Mouse (Mus musculus): ENCODE data around the gene Kcnk13. TPM values are rescaled to one million over a fixed set of nuclear protein-coding genes. Genes with fewer than 3 reads are reported as not detected.
A peak's percentile ranks its signal among the peaks of the same experiment; 100 is the strongest.

The Kcnk13 gene
- total RNA-seq (2021): under 1 TPM in 1 of 2 experiments, not detected in 1; 0.07 TPM
- long read RNA-seq, experiment 1: 0 reads
- long read RNA-seq, experiment 2: 0 reads

DNA sequence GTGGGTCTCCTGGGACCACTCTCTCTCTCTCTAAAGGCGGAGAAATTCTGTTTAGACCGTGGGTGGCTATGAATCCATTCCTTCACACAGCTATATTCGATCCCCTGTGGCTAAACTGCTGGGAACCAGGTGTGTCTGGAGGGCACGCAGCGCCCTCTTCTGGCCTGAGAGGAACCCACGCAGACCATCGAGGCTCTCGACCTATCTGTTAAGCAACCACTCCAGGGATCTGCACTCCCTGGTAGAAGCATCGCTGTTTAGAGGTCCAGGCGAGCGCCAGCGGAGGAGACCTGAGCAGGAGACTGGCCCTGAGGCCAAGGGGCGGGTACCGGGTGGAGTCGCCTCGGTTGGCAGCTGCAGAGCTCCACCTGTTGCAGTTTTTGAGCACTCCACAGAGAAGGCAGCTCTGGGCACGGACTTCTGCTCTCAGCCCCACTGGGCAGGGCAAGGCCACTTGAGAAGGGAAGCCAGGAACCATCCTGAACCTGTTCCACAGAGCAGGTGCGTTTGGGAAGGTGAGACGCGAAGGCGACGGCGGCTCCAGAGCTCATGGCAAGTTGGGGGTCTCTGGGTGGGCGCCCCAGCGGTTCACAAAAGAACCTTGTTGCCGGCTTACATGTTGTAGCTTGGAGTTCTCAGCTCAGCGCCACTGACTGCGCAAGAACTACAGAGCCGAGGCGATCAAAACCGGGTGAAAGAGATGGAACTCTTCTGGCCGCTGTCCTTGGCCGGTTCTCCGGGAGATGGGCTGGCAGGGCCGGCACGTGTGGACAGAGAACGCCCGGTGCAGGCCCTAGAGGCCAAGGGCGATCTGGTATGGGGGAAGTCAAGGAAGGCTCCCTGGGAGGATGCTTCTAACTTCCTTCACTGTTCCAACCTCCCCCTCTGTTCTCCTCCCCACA, at the start of gene Kcnk13:
Gene Kcnk13 (plus strand): TSS at position 199 of the 902 bp plus-strand sequence.
- DNase-seq (ENCODE audit: low spot score): peak; percentile 43

DNA sequence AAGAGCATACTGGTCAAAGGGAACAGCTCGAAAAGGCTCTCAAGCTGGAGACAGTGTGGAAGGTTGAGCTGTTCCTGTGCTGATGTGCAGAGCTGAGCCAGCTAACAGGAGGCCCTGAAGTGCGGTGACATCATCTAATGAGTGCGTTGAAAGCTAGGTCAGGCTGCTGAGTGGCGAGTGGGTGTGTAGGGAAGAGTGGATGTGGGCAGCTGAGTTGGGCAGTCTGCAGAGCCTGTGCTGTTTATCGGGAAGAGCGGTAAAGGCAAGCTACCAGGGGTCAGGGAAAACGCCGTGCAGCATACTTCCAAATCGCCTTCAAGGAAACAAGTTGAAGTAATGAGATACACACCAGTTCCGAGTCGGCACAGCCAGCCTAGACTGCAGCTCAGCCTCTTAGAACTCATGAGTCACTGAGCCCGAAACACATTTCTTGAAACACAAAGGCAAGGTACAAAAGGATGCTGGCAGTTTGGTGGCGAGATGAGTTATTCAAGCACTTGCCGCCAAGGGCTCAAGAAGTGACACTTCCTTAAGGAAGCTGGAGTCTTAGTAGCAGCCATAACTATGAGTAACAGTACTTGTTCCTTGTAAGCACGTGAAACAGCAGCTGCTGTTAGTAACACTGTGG, 46.4 kb upstream of the Kcnk13 start:
- DNase-seq (ENCODE audit: low spot score): no peak

DNA sequence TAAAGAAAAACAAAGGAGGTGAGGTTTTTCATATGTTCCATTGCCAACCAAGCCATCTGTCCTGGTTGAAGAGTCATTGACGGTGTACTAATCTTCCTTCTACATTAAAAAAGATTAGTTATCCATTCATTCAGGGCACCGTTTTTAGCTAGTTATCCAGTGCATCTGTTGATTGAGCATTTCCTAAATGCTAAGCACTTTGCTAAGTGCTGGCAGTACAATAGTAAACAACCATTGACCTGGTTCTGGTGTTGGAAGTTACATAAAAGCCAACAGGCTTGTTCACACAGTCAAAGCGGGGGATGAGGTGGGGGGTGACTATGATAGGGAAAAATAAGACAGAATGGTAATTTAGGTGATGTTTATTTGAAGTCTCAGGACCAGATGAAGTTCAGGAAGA, 44.7 kb upstream of the Kcnk13 start:
- no peak for DNase-seq (ENCODE audit: low spot score)

DNA sequence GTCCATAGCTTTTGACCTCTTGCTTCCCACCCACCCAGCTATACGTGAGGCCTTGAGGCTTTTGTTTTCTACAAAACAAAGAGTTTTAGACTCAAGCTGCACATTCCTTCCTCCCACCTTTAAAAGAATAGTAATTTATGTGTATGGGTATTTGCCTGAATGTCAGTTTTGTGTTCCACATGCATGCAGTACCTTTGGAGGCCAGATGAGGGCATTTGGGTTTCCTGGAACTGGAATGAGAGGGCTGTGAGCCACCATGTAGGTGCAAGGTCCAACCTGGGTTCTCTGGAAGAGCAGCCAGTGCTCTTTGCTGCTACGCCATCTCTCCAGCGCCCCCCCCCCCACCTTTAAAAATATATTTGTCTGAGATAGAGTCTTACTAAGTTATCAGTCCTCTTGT, 43.3 kb upstream of the Kcnk13 start:
- no peak for DNase-seq (ENCODE audit: low spot score)

DNA sequence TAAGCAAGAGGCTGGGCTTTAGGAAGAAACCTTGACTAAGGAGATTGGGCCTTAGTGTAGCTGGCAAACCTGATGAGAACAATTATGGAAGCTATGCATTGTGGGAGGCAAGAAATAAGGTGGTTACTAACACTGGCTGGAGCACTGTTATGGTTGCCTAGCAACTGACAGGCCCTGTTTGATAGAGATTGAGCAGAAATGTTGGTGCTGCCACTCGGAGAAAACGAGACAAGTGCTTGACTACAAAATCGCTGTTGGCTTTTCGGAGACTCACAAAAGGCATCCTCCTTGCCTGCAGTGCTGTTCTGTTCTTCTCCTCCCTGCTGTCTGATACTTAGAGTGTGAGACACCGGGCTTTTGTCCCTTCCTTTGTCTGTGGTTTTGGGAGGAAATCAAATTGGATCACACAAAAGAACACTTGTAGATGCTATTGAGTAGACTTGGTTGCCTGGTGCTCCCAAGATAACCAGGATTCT, 41.1 kb upstream of the Kcnk13 start:
- no peak for DNase-seq (ENCODE audit: low spot score)

DNA sequence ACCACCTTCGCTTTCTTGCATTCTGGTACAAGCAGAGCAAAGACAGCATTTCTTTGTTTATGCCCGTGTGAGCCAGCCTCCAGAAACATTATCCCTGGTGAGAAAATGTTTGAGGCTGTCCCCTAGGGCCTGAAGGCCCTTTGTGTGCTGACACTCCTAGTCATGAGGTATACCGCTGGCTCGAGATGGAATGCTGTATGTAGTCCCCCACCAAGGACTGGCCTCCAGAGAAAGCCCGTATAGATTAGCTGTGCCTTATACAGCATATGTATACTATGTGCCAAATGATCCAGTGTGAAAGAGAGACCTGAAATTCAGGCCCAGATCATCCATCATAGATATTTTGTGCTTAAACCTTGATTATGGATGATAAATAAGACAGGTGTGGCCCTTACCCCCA, 40.6 kb upstream of the Kcnk13 start:
- no peak for DNase-seq (ENCODE audit: low spot score)

DNA sequence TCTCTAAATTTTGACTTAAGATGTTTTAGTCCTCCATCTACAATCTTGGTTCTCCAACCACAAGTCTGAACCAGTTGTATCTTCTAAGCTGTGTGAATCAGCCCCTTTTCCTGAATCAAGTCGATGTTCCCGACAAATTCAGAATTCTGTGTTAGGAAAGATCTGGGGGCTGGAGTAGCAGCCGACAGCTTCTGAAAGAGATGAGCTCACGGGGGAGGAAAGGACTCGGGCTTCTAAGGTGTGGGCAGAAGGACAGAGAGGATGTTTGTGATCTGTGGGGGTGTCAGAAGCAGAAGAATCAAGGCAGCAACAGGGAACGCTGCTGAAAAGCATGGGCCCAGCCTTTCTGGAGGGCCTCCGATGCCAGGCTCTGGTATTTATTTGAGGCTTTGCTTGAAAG, 36.0 kb upstream of the Kcnk13 start:
- no peak for DNase-seq (ENCODE audit: low spot score)

DNA sequence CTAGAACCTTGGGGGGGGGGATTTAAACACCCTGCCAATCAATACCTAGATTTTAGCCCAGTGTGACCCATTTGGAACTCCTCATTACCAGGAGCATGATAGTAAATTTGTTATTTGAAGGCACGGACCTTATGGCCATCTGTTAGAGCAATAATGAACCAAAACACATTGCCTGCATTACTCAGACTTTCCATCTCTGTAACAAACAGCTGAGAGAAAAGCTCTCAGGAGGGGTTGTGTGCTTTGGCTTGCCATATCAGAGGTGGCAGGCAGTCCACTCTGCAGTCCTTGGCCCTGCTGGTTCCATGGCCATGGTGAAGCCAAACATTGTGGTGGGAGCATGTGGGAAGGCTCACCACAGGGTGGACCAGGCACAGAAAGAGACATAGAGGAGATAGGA, 35.1 kb upstream of the Kcnk13 start:
- DNase-seq (ENCODE audit: low spot score): no peak

DNA sequence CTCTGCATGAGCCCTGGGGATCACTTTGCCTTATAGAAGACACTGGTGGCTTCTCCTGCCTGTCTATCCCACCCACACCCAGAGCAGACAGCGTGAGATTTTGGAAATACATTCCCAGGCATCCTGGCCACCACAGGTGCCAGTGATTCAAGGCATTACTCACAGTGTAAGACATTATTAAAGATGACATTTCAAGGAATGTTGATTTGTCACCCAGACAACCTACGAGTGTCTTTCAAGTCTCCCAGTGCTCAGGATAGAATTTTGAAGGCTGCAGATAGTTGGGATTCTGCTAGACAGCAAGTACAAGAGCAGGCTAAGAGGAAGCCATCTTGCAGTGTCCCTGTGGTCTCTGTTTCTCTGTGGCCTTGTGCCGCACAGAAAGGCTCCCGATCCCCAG, 32.1 kb upstream of the Kcnk13 start:
- no peak for DNase-seq (ENCODE audit: low spot score)

DNA sequence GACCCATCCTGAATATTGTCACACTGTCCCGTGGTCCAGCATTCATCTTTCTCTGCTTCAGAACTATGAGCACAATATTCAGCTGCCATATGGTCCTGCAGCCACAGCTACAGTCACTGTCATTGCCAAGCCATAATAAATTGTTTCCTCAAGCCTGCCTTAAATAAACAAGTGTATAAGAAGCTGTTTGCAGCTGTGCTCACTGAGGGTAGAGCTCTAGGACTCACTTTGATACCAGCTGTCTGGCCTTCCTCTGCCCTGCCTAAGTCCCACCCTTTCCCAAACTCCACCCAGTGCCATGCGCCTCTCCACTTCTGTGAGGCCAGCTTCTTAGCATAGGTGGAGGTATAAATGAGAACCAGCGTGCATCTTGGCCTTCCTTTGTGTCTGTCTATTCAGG, 30.7 kb upstream of the Kcnk13 start:
- no peak for DNase-seq (ENCODE audit: low spot score)

DNA sequence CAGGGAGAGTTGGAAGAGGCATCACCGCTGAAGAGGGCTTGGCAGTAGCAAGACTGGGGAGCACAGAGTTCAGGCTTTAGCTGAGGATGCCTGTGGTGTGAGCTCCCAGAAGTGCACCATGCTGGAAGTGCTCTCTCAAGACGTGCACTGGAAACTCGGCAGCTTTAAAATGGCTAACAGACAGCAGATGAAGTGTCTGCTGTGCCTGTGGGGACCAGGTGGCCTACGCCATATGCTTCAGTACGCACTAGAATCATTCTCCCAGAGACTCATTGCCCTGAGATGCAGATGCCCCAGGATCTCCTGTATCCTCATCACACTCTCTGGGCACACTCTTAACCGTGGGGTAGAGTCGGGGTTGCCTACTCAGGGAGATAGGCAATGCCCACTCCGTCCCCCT, 28.9 kb upstream of the Kcnk13 start:
- DNase-seq (ENCODE audit: low spot score): no peak

DNA sequence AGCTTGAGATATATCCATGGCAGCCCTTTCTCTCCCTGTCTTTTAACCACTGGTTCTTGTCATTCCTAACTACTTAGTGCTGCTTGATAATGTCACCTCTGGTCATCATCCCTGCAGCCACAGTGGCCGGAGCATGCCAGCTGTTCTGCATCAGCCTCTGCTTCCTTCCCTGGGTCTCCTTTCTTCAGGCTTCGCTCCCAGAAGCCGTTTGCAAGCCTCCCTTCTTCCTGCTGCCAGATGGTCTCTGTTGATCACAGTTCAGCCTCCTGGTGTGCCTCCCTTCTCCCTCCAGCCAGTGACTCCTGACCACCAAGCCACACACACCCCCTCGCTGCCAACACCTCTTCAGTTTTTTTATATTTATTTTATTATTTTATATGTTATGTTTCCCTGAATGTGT, 25.8 kb upstream of the Kcnk13 start:
- DNase-seq (ENCODE audit: low spot score): no peak

DNA sequence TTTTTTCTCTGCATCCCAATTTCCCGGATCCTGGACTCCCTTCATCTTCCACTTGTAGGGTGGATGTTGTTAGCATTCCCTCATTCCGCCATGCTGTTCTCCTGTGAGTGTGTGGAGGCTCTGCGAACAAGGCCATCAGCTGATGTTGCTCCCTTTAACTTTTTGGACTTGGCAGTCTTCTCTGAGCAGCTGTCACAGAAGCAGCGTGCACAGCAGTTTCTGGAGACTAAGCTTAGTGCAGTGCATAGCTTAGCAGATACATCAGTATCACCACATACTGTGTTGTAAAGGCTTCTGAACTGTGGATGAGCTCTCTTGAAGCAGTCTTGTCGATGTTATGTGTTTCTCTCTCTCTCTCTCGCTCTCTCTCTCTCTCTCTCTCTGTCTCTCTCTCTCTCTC, 25.1 kb upstream of the Kcnk13 start:
- DNase-seq (ENCODE audit: low spot score): no peak

DNA sequence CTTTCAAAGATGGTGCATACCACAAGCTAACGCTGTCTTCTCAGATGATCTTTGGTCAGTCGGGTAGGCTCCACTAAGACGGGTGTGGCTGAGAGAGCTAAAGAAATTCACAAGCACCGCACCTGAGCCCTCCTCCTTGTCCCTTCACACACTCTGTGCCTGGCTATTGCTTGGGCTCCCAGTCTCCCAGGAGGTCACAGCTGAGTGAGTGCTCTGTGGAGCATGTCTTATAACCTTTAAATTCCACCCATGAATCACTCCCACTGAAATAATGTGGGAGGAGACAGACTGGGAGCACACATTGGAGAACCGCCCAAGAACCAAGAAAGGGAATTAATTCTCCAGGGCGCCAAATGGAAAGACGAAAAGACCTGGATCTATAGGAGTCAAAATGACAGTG, 23.6 kb upstream of the Kcnk13 start:
- DNase-seq (ENCODE audit: low spot score): no peak

DNA sequence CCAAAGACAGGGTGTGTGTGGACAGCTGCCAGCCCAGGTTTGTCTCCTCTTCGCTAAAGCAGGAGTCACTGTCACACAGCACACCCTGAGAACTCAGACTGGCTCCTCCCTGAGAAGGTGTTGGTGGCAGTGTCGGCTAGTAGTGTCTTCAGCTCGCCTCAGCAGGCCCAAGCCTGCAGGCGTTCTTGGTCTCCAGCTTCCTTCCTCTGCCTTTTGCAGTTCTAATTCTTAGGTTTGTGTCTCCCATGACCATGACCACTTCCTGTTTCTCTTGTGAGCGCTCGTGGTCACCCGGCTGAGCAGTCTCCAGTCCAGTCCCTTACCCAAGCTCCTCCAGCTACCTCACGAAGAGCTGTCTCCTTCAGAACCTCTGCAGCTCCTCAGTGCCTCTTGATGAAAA, 21.9 kb upstream of the Kcnk13 start:
- no peak for DNase-seq (ENCODE audit: low spot score)

DNA sequence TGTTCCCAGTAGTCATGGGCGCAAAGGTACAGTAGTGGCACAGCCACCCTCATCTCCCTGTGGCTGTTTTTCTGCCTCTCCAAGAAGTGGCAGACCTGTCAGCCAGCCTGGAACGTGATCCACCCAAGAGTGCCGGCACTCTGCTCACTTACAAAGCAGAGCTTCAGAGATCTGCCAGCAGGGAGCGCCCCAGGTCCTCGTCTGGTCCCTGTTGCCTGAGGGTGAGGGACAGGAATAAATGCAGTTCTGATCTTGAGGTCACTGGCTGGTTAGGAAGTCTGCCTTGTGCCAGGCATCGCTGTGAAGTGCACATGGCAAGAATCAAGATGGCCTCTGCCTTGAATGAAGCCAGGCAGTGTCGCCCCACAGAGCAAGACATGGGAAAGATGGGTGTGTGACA, 11.4 kb upstream of the Kcnk13 start:
- peak; percentile 60 for DNase-seq (ENCODE audit: low spot score)

DNA sequence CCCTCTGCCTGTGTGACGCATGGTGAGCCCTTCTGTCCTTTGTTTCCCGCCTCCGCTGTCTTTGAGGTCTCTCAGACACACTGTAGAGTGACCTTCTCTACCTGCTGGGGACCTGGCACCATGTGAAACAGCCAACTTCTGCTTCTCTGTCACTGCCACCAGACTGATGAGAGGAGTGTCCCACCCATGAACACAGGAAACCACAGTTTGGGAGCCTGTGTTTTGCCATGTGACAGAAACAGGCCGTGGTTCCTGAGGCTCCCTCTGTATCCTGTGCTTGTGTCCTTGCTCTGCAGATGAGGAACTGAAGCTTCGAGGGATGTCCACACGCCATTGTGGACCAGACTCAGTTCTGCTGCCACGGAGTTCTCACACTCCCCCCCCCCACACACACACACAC, 7.9 kb upstream of the Kcnk13 start:
- no peak for DNase-seq (ENCODE audit: low spot score)

DNA sequence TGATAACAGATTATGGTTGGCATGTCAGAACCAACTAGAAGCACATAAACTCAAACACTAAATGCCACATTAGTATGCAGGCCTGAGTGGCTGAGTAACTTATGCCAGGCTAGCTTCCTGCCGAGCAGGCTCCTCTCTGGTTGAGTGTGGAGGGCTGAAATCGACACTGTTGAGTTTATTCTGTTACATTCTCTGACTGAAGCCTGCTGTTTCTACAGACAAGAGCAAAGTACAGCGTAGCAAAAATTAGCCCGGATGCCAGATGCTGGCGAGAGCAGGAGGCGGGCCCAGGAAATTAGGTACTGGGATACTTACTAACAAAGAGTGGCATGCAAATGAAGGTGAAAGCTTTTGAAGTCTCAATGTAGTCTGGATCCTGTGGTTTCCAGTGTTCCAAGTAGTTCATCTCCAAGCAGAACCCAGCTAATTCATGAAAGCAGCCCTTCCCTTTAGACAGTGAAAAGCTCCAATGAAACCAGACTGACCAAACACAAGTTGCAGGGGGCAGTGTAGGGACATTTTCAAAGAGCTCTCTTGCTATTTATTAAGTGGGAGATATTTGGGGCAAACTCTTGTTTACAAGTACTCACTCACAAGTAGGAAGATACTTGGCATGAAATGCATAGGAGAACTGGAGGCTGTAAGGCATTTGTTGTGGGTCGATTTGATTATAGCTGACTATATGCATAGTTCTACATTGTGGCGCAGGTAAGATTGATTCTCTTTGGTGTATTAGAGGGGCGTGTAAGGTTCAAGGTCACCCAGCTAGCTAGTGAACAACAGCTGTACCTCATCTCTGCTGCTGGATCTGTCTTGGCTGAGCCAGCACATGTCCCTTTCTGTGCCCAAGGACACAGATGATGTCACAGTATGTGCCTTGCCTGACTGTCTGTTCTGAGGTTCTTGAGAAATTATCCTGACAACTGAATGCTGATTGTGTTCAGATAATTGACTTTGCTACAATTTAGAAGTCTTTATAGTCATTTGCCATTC, 5.9 kb upstream of the Kcnk13 start:
- DNase-seq (ENCODE audit: low spot score): no peak

DNA sequence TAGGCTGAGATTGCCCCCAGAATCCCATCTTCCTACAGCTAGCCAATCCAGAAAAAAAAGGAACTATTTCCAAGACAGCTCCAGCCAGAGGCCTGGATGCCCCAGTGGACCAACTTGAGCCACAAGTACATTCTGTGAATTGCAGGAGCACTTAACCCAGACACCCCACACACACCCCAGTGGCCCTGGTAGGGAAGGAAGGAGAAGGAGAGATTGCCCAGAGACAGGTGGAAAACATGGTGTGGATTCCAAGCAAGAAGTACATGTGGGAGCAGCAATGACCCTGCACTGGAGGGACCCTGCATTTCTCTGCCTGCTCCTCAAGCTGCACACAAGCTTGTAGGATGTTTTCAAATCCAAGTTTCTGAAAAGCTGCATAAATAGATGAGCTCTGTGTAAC, 5.0 kb upstream of the Kcnk13 start:
- DNase-seq (ENCODE audit: low spot score): no peak

DNA sequence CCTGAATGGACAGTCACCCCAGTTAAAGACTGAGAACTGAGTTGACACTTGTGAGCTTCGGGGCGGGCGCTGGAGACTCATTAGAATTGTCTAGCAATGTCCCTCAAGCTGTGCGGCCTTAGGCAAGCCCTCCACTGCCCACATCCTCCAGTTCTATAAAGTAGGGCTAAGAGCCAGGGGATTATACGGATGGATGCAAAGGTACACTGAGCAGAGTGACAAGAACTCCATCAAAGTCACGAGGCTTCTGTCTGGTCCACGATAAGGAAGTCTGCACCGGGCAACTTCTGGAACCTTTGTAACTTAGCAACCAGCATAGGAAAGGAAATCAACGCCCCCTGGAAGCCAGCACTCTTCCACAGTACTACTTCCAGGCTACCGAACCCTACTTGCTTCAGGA, 4.4 kb upstream of the Kcnk13 start:
- DNase-seq (ENCODE audit: low spot score): no peak

DNA sequence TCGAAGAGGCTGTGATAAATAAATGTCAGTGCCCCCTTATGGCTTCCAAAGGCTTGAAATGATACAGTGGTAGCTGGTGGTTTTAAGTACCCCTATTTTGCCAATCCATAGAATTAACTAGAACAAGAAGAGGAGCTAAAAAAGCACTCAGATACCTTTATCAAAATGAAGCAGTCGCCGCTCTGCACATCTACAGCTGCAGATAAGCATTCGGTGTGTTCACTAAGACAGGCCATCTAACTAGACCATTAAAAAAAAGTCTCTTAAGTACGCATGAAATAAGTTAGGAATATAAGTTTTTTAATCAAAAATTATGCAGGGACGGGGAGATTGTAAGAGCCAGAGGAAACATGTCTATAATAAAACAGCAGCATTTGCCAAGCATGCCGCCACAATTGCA, 3.6 kb upstream of the Kcnk13 start:
- no peak for DNase-seq (ENCODE audit: low spot score)
